Mouse (Mus musculus) small intestine, adult 2 months (tissue): Measurements from ENCODE around the gene Astl.

Source experiments
- CTCF ChIP-seq: fragments of 200-500 bp; IDR thresholded peaks from 2 replicates; pipeline ENCODE4 v1.5.1; 2012; ENCODE audit warnings: low read depth, mild to moderate bottlenecking, control low read depth, inconsistent platforms, low read length, moderate library complexity, mixed read lengths; ENCODE audit not compliant: insufficient replicate concordance, insufficient read length; ENCODE audit errors: extremely low read depth
- POLR2A ChIP-seq: fragments of 200-500 bp; IDR thresholded peaks from 2 replicates; pipeline ENCODE4 v1.6.1; 2012; ENCODE audit warnings: low read depth, mild to moderate bottlenecking, control low read depth, inconsistent platforms, low read length, moderate library complexity

- TF ChIP-seq CTCF (no peak), POLR2A (no peak)
These were observed 14.0 kb upstream of the Astl start for GRCm38 (mm10) chr2:127324456-127324855.
